Mouse (Mus musculus): ENCODE results near the gene Rbm19. TPM values are rescaled to one million over a fixed set of nuclear protein-coding genes. Genes with fewer than 3 reads are reported as not detected.

The Rbm19 gene
- polyA plus RNA-seq, 1 experiment = 13.3 TPM

DNA sequence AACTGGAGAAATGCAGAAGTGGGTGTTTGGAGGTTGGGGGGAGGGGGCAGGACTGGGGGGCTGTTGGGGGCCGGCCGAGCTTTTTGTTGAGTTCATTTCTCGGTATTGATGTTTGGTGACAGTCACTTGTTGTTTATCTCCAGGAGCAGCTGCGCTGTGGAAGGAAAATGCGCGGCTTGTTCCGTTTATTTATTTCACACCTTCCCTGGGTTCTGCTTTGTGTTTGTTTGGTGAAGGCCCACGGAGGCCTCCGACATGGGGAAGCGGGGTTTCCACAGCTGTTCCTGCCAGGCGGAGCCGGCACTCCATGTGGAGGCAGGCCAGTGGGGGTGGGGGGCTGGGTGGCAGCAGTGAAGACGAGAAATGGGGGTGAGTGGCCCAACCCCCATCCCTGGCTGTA is 78.7 kb downstream of the Rbm19 start:
- H3K36me3 ChIP-seq (ENCODE audit: control insufficient read depth, insufficient read depth, low read length) = peaks cover 19% of the 10 kb centered on the region
- no peaks in the 10 kb centered on the region for H3K27me3 ChIP-seq (ENCODE audit: control insufficient read depth, insufficient read depth, low read length)
- WGBS = 47% methylated on average over 13 of the region's 13 CpGs
- H3K4me3 ChIP-seq (ENCODE audit: extremely low read depth, insufficient read depth, insufficient read length) = no peak overlapping the region
- TF ChIP-seq CTCF (IDR thresholded peaks at IDR 0.05; ENCODE audit: extremely low read depth, insufficient read depth, insufficient read length, insufficient replicate concordance) = no peak
- no peak for TF ChIP-seq POLR2A (IDR thresholded peaks at IDR 0.05; ENCODE audit: low read depth, low read length)
- no peak for DNase-seq (ENCODE audit: low read depth in 1 of 2, low spot score in 2 of 2)
- no peak overlapping the region for H3K27ac ChIP-seq (ENCODE audit: insufficient read depth, low read length)
- no peaks in the 10 kb centered on the region for H3K4me1 ChIP-seq (ENCODE audit: control insufficient read depth, insufficient read depth, insufficient read length)

DNA sequence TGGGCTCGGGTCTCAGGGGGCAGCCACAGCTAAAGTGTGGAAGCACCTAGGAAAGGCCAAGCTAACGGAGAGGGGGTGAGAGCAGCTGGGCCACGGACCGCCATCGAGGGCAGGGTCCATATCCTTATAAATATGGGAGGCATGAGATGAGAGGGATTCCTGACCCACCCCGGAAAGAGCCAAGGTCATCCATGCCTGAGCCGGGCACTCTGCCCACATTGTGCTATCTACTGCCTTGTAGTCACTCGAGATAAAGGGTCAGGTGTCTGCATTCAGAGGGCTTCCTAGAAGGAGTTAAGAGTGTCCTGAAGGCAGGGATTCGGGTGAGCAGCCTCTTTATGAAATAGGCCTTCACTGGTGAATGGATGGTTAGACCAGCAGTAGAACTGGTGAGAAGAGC is 80.6 kb downstream of the Rbm19 start:
- no peak for DNase-seq (ENCODE audit: low read depth in 1 of 2, low spot score in 2 of 2)
- H3K36me3 ChIP-seq (ENCODE audit: control insufficient read depth, insufficient read depth, low read length) = peaks cover 17% of the 10 kb centered on the region
- H3K27me3 ChIP-seq (ENCODE audit: control insufficient read depth, insufficient read depth, low read length) = no peaks in the 10 kb centered on the region
- WGBS = 92% methylated on average over 9 of the region's 9 CpGs
- TF ChIP-seq CTCF (IDR thresholded peaks at IDR 0.05; ENCODE audit: extremely low read depth, insufficient read depth, insufficient read length, insufficient replicate concordance) (no peak), POLR2A (IDR thresholded peaks at IDR 0.05; ENCODE audit: low read depth, low read length) (no peak)
- no peak overlapping the region for H3K27ac ChIP-seq (ENCODE audit: insufficient read depth, low read length)
- no peak overlapping the region for H3K4me3 ChIP-seq (ENCODE audit: extremely low read depth, insufficient read depth, insufficient read length)
- no peaks in the 10 kb centered on the region for H3K4me1 ChIP-seq (ENCODE audit: control insufficient read depth, insufficient read depth, insufficient read length)

DNA sequence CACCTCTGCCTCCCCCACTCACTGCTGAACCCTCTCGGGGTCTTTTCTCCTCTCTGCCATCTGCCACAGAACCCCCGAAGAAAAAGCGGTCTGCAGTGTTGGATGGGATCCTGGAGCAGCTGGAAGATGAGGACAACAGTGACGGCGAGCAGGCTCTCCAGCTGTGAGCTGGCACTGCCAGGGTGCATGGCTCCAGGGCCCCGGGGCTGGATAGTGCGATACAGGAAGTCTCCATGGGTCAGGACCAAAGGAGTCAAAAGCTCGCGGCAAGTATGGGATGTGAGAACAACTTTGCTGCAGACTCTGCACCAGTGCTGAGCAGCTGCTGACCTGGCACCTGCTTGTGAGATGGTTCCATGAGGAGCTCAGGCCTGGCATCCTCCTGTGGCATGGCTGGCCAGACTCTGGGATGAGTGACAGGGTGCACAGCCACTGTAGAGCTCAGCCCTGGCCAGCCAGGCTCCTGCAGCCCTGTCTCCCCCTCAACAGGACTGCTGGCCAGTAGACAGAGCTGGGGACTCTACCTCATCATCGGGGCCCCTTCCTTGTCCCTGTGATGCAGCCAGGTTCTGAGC is 81.6 kb downstream of the Rbm19 start:
- WGBS = 93% methylated on average over 10 of the region's 10 CpGs
- DNase-seq (ENCODE audit: low read depth in 1 of 2, low spot score in 2 of 2) = no peak
- Histone ChIP-seq H3K4me1 (ENCODE audit: control insufficient read depth, insufficient read depth, insufficient read length) (no peaks in the 10 kb centered on the region), H3K4me3 (ENCODE audit: extremely low read depth, insufficient read depth, insufficient read length) (no peak overlapping the region), H3K36me3 (ENCODE audit: control insufficient read depth, insufficient read depth, low read length) (peaks cover 15% of the 10 kb centered on the region), H3K27me3 (ENCODE audit: control insufficient read depth, insufficient read depth, low read length) (no peaks in the 10 kb centered on the region), H3K27ac (ENCODE audit: insufficient read depth, low read length) (no peak overlapping the region)
- TF ChIP-seq CTCF (IDR thresholded peaks at IDR 0.05; ENCODE audit: extremely low read depth, insufficient read depth, insufficient read length, insufficient replicate concordance) (no peak), POLR2A (IDR thresholded peaks at IDR 0.05; ENCODE audit: low read depth, low read length) (no peak)

DNA sequence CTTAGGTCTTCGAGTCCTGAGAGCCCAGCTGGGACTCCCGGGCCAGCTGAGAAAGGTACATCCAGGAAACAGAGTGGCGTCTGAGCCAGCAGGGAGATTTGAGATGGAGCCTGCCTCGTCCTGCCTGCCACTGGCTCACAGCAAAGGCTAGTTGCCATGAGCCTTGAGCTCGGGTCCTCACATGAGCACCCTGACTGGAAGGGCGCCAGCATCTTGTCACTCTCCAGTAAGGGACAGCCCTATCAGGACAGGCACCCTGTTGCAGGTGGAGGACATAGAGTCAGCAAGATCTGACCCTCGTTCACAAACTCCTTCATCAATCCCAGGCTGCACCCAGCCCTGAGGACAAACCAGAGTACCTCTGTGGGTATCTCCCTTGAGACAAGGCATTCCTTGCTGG is 83.6 kb downstream of the Rbm19 start:
- WGBS = 95% methylated on average over 7 of the region's 7 CpGs
- Histone ChIP-seq H3K4me3 (ENCODE audit: extremely low read depth, insufficient read depth, insufficient read length) (no peak overlapping the region), H3K36me3 (ENCODE audit: control insufficient read depth, insufficient read depth, low read length) (peaks cover 13% of the 10 kb centered on the region), H3K27ac (ENCODE audit: insufficient read depth, low read length) (no peak overlapping the region), H3K4me1 (ENCODE audit: control insufficient read depth, insufficient read depth, insufficient read length) (no peaks in the 10 kb centered on the region), H3K27me3 (ENCODE audit: control insufficient read depth, insufficient read depth, low read length) (no peaks in the 10 kb centered on the region)
- TF ChIP-seq CTCF (IDR thresholded peaks at IDR 0.05; ENCODE audit: extremely low read depth, insufficient read depth, insufficient read length, insufficient replicate concordance) (no peak), POLR2A (IDR thresholded peaks at IDR 0.05; ENCODE audit: low read depth, low read length) (no peak)
- no peak for DNase-seq (ENCODE audit: low read depth in 1 of 2, low spot score in 2 of 2)

DNA sequence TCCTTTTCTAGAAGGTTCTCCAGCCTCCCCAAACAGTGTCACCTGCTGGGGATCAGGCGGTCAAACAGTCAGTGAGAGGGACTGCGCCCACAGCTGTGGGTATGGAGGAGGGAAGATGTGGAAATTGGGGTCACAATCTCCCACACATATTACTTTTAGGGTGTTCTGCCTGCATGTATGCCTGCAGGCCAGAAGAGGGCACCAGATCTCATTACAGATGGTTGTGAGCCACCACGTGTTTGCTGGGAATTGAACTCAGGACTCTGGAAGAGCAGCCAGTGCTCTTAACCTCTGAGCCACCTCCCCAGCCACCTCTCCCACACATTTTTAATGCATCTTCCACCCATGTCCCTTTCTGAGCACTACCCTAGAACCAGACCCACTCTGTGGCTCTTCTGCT is 88.1 kb downstream of the Rbm19 start:
- Histone ChIP-seq H3K4me1 (ENCODE audit: control insufficient read depth, insufficient read depth, insufficient read length) (no peaks in the 10 kb centered on the region), H3K27me3 (ENCODE audit: control insufficient read depth, insufficient read depth, low read length) (no peaks in the 10 kb centered on the region), H3K4me3 (ENCODE audit: extremely low read depth, insufficient read depth, insufficient read length) (no peak overlapping the region), H3K36me3 (ENCODE audit: control insufficient read depth, insufficient read depth, low read length) (0 out of 2 replicates have a peak, but pooled peaks cover 3% of the 10 kb centered on the region), H3K27ac (ENCODE audit: insufficient read depth, low read length) (no peak overlapping the region)
- no peak for TF ChIP-seq CTCF (IDR thresholded peaks at IDR 0.05; ENCODE audit: extremely low read depth, insufficient read depth, insufficient read length, insufficient replicate concordance)
- no peak for TF ChIP-seq POLR2A (IDR thresholded peaks at IDR 0.05; ENCODE audit: low read depth, low read length)
- 74% methylated on average over 3 of the region's 3 CpGs for WGBS
- no peak for DNase-seq (ENCODE audit: low read depth in 1 of 2, low spot score in 2 of 2)

DNA sequence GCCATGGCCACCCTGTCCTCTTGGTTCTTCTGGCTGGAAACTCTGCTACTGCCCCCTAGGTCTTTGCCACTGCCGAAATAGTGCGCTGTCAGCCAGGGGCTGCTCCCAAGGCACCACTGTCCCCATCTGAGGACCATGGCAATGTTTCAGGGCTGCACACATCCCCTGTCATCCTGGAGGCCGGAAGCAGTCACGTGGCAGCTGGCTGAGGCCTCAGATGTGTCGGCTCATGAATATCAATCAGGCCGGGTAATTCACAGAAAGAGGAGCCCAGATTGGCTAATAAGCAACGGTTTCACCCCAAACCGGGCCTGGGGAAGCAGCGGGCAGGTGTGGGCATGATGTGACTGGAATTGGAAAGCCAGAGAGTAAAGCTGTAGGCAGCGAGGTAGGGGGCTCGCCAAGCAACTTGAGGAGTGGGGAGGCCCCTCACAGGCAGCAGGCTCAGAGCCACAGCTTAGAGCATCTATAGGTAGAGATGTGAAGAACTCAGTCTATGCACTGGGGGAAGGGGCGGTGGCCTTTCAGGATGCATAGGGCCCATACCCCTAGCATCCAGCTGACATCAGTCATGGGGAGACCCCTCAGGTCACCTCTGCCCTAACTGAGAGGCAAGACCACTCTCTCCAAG is 90.2 kb downstream of the Rbm19 start:
- WGBS = 65% methylated on average over 12 of the region's 12 CpGs
- H3K27me3 ChIP-seq (ENCODE audit: control insufficient read depth, insufficient read depth, low read length) = 0 out of 2 replicates have a peak, but pooled peaks cover 2% of the 10 kb centered on the region

DNA sequence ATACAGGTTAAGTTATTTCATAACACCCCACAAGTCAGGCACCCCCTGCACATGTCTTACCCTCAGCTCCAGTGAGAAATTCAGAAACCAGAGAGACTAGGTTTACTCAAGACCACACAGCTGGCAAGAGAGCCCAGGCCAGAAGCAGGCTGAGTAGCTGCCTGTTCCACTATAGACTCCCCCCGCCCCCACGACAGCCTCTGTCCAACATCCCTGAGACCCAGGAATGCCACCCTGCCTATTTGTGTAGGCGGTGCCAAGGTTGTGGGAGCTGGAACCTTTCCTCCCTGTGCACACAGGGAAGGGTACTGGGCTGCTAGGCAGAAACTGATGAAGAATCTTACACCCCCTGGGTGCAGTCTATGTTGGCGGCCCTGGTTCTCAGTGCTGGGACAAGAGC is 91.2 kb downstream of the Rbm19 start:
- Histone ChIP-seq H3K4me1 (ENCODE audit: control insufficient read depth, insufficient read depth, insufficient read length) (no peaks in the 10 kb centered on the region), H3K27ac (ENCODE audit: insufficient read depth, low read length) (no peak overlapping the region), H3K36me3 (ENCODE audit: control insufficient read depth, insufficient read depth, low read length) (no peaks in the 10 kb centered on the region), H3K4me3 (ENCODE audit: extremely low read depth, insufficient read depth, insufficient read length) (no peak overlapping the region), H3K27me3 (ENCODE audit: control insufficient read depth, insufficient read depth, low read length) (0 out of 2 replicates have a peak, but pooled peaks cover 2% of the 10 kb centered on the region)
- WGBS = 81% methylated on average over 4 of the region's 4 CpGs
- TF ChIP-seq CTCF (IDR thresholded peaks at IDR 0.05; ENCODE audit: extremely low read depth, insufficient read depth, insufficient read length, insufficient replicate concordance) (no peak), POLR2A (IDR thresholded peaks at IDR 0.05; ENCODE audit: low read depth, low read length) (no peak)
- DNase-seq (ENCODE audit: low read depth in 1 of 2, low spot score in 2 of 2) = no peak

More for the DNA sequence above, 90.2 kb downstream of the Rbm19 start:
- TF ChIP-seq POLR2A (IDR thresholded peaks at IDR 0.05; ENCODE audit: low read depth, low read length) = no peak
- no peak for TF ChIP-seq CTCF (IDR thresholded peaks at IDR 0.05; ENCODE audit: extremely low read depth, insufficient read depth, insufficient read length, insufficient replicate concordance)
- H3K27ac ChIP-seq (ENCODE audit: insufficient read depth, low read length) = no peak overlapping the region
- no peak overlapping the region for H3K4me3 ChIP-seq (ENCODE audit: extremely low read depth, insufficient read depth, insufficient read length)
- H3K4me1 ChIP-seq (ENCODE audit: control insufficient read depth, insufficient read depth, insufficient read length) = no peaks in the 10 kb centered on the region
- DNase-seq (ENCODE audit: low read depth in 1 of 2, low spot score in 2 of 2) = no peak
- no peaks in the 10 kb centered on the region for H3K36me3 ChIP-seq (ENCODE audit: control insufficient read depth, insufficient read depth, low read length)
